ENCODE assay signal across 21 mouse cellular contexts in the genomic region with DNA sequence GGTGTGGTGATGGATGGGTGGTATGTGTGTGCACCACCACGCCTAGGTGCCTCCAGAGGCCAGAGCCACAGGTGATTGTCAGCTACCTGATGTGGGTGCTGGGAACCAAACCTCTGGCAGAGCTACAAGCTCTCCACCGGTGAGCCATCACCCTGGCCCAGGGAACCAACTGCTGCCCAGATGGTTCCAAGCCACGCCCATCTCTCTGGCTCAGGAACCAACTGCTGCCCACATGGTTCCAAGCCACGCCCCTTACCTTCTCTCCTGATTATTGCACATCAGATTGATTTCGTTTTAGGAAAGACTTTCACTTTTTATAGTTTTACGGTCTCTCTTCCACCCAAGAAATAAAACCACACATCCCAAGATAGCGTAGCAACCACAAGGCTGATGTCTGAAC.
A peak's percentile ranks its signal among the peaks of the same experiment; 100 is the strongest.
DNase-seq lines count a peak whose midpoint lies in the region; ATAC-seq and TF ChIP-seq lines count a peak whose summit lies in the region.
"Had no signal": no experiment of that assay in that cellular context is flagged by ENCODE, and none has a peak within 500 bp of the region (broad histone marks: within the 10 kb centered on the region; RNA-seq: fewer than 3 reads in every experiment).

No protein-coding gene starts in this region.

- H3K27me3 ChIP-seq in embryonic facial prominence, embryonic 14.5 days (replicated peaks; ENCODE audit: control insufficient read depth, insufficient read depth, low read length), result no peaks in the 10 kb centered on the region
- H3K27me3 ChIP-seq in stomach, postnatal 0 days (ENCODE audit: control insufficient read depth, insufficient read depth, low read length), result no peaks in the 10 kb centered on the region
- H3K27me3 ChIP-seq: liver, embryonic 13.5 days; neural tube, embryonic 15.5 days had no signal

- no peak for TF ChIP-seq CTCF in gastrocnemius, adult 2 months (IDR thresholded peaks at IDR 0.05)
- TF ChIP-seq CTCF in stomach, postnatal 0 days (IDR thresholded peaks at IDR 0.05; ENCODE audit: low read depth), result no peak

- no peak for TF ChIP-seq EP300 in stomach, postnatal 0 days (optimal IDR thresholded peaks at IDR 0.05)

- no peak overlapping the region for H3K4me3 ChIP-seq in gastrocnemius, adult 2 months
- H3K4me3 ChIP-seq in embryonic facial prominence, embryonic 14.5 days (ENCODE audit: low read depth, low read length), result no peak overlapping the region
- no peak overlapping the region for H3K4me3 ChIP-seq in stomach, postnatal 0 days (ENCODE audit: low read depth, low read length)
- H3K4me3 ChIP-seq: heart, embryonic 15.5 days; hindbrain, embryonic 10.5 days; liver, embryonic 13.5 days; neural tube, embryonic 15.5 days had no signal

- WGBS in embryonic facial prominence, embryonic 14.5 days, result 42% methylated on average over 7 of the region's 7 CpGs
- 58% methylated on average over 7 of the region's 7 CpGs for WGBS in stomach, postnatal 0 days

- peak overlapping the region; percentile 46 for H3K27ac ChIP-seq in gastrocnemius, adult 2 months
- H3K27ac ChIP-seq in embryonic facial prominence, embryonic 14.5 days (replicated peaks; ENCODE audit: low read depth, low read length), result peak overlapping the region; percentile 39
- H3K27ac ChIP-seq in stomach, postnatal 0 days (replicated peaks), result no peak overlapping the region
- H3K27ac ChIP-seq: heart, embryonic 15.5 days; liver, embryonic 13.5 days; neural tube, embryonic 15.5 days had no signal

- no peak for ATAC-seq in embryonic facial prominence, embryonic 14.5 days (ENCODE audit: low read depth)
- ATAC-seq in stomach, postnatal 0 days (ENCODE audit: low FRiP score, low TSS enrichment), result no peak
- ATAC-seq: activated CD4-positive, CD25-positive, alpha-beta regulatory T cell, adult 4 months; inflammation-experienced regulatory T-cells, adult 6 months had no signal

- peaks cover 10% of the 10 kb centered on the region; the same call in 1 of the 2 replicates for H3K4me1 ChIP-seq in embryonic facial prominence, embryonic 14.5 days (ENCODE audit: control insufficient read depth, insufficient read depth, low read length)
- no peaks in the 10 kb centered on the region for H3K4me1 ChIP-seq in stomach, postnatal 0 days (replicated peaks; ENCODE audit: control insufficient read depth, insufficient read depth)
- H3K4me1 ChIP-seq: heart, embryonic 15.5 days; liver, embryonic 13.5 days had no signal

- no peaks in the 10 kb centered on the region for H3K36me3 ChIP-seq in embryonic facial prominence, embryonic 14.5 days (ENCODE audit: control insufficient read depth, insufficient read depth, low read length)
- no peaks in the 10 kb centered on the region for H3K36me3 ChIP-seq in stomach, postnatal 0 days (ENCODE audit: control insufficient read depth, insufficient read depth, low read length)
- H3K36me3 ChIP-seq: heart, embryonic 15.5 days; hindbrain, embryonic 10.5 days; liver, embryonic 13.5 days; neural tube, embryonic 15.5 days had no signal

- H3K9me3 ChIP-seq in embryonic facial prominence, embryonic 14.5 days (ENCODE audit: control insufficient read depth, low read length), result no peaks in the 10 kb centered on the region
- H3K9me3 ChIP-seq in stomach, postnatal 0 days (ENCODE audit: control insufficient read depth, low read length), result no peaks in the 10 kb centered on the region
- H3K9me3 ChIP-seq: heart, embryonic 15.5 days; hindbrain, embryonic 10.5 days; liver, embryonic 13.5 days; neural tube, embryonic 15.5 days had no signal

- intact Hi-C loops in gastrocnemius, adult 2 months (cut with DNase I), result no loop called here
- intact Hi-C loops in heart, postnatal 10 days (cut with DNase I), result no loop called here

- DNase-seq in gastrocnemius, adult 2 months, result no peak
- DNase-seq in gastrocnemius, postnatal 10 days, result no peak
- DNase-seq in urinary bladder, postnatal 14 days (ENCODE audit: low spot score), result peak; percentile 27
- no peak for DNase-seq in urinary bladder, postnatal 36 days (ENCODE audit: low spot score in 2 of 2)
- DNase-seq in embryonic facial prominence, embryonic 14.5 days (ENCODE audit: low spot score), result peak; percentile 73
- peak; percentile 34 for DNase-seq in stomach, postnatal 0 days (ENCODE audit: low spot score)
- DNase-seq in heart, postnatal 10 days, result no peak
- DNase-seq in thymus, postnatal 0 days (ENCODE audit: low spot score), result no peak
- DNase-seq: adrenal gland, postnatal 25 days; cerebellum, adult 8-10 months; heart, adult 18-20 months; kidney, adult 8-10 months; kidney, postnatal 36 days; liver, embryonic 13.5 days; thymus, postnatal 14 days had no signal

- no peak overlapping the region for H3K4me2 ChIP-seq in embryonic facial prominence, embryonic 14.5 days (ENCODE audit: low read depth, low read length)
- no peak overlapping the region for H3K4me2 ChIP-seq in stomach, postnatal 0 days (replicated peaks; ENCODE audit: low read depth)
- H3K4me2 ChIP-seq: heart, embryonic 15.5 days; liver, embryonic 13.5 days; midbrain, embryonic 11.5 days; neural tube, embryonic 15.5 days had no signal

- H3K9ac ChIP-seq in embryonic facial prominence, embryonic 14.5 days (ENCODE audit: low read depth, low read length), result no peak overlapping the region
- no peak overlapping the region for H3K9ac ChIP-seq in stomach, postnatal 0 days (ENCODE audit: low read length)
- H3K9ac ChIP-seq: heart, embryonic 15.5 days; liver, embryonic 13.5 days; neural tube, embryonic 15.5 days had no signal

Comparison
In these comparisons a context has a peak if more than half of its experiments do, and no peak if none do; other contexts are left out.
1. DNase-seq: peak in urinary bladder, postnatal 14 days (single experiment), embryonic facial prominence, embryonic 14.5 days (single experiment) and stomach, postnatal 0 days (single experiment); none in gastrocnemius, adult 2 months (single experiment), gastrocnemius, postnatal 10 days (single experiment), urinary bladder, postnatal 36 days (0 of 2), heart, postnatal 10 days (0 of 2) and thymus, postnatal 0 days (single experiment).